Mouse (Mus musculus) stomach, embryonic 14.5 days (tissue): ENCODE measurements around the gene Lifr. TPM values are rescaled to one million over a fixed set of nuclear protein-coding genes. Genes with fewer than 3 reads are reported as not detected.
A peak's percentile ranks its signal among the peaks of the same experiment; 100 is the strongest.

ENCODE experiments used
- ATAC-seq: fragments of 200-750 bp; cut with Nextera tagmentation; 2 replicates; pipeline ENCODE4 v1.8.0; 2017; ENCODE audit warnings: low read depth, moderate TSS enrichment; ENCODE audit not compliant: insufficient number of reproducible peaks, insufficient read depth, low FRiP score
- H3K27ac ChIP-seq: fragments of 300-500 bp; sonication (generic); 2 replicates; pipeline ENCODE4 v1.5.1; 2014; ENCODE audit warnings: mild to moderate bottlenecking, low read length, moderate library complexity, mixed read lengths
- H3K27me3 ChIP-seq: fragments of 300-500 bp; sonication (generic); 2 replicates; pipeline ENCODE4 v1.6.1; 2014; ENCODE audit warnings: low read length, control low read depth, mixed read lengths; ENCODE audit not compliant: control insufficient read depth, insufficient read depth
- H3K36me3 ChIP-seq: fragments of 300-500 bp; sonication (generic); 2 replicates; pipeline ENCODE4 v1.6.1; 2014; ENCODE audit warnings: mild to moderate bottlenecking, control low read depth, low read length, moderate library complexity, mixed read lengths; ENCODE audit not compliant: control insufficient read depth, insufficient read depth
- H3K4me1 ChIP-seq: fragments of 300-500 bp; sonication (generic); 2 replicates; pipeline ENCODE4 v1.6.1; 2014; ENCODE audit warnings: low read length, control low read depth, mixed read lengths; ENCODE audit not compliant: control insufficient read depth, insufficient read depth
- H3K4me2 ChIP-seq: fragments of 300-500 bp; sonication (generic); replicated peaks from 2 replicates; pipeline ENCODE4 v1.6.1; 2014; ENCODE audit warnings: low read depth, low read length, control low read depth
- H3K4me3 ChIP-seq: fragments of 300-500 bp; sonication (generic); 2 replicates; pipeline ENCODE4 v1.5.1; 2014; ENCODE audit warnings: low read depth, low read length, control low read depth
- H3K9ac ChIP-seq: fragments of 300-500 bp; sonication (generic); replicated peaks from 2 replicates; pipeline ENCODE4 v1.6.1; 2014; ENCODE audit warnings: low read depth, mild to moderate bottlenecking, control low read depth, low read length, moderate library complexity, mixed read lengths
- H3K9me3 ChIP-seq: fragments of 300-500 bp; sonication (generic); 2 replicates; pipeline ENCODE4 v1.6.1; 2016; ENCODE audit warnings: low read depth, low read length, control low read depth; ENCODE audit not compliant: control insufficient read depth
- WGBS: fragments of 180-500 bp; shearing (Covaris S2); extraction: QIAGEN DNeasy Blood & Tissue Kit; methylation state at CpG from one replicate; pipeline ENCODE4 v1.1.7; 2014; 5-methylcytosine and 5-hydroxymethylcytosine counted together
- polyA plus RNA-seq: library from polyadenylated mRNA; unstranded; fragments of >200 nt; fragmentation: Nextera tagmentation; extraction: Ambion mirVana; gene quantifications from 2 replicates; pipeline ENCODE4 v1.2.1, GENCODE M21; 2014

Lifr gene
- polyA plus RNA-seq, 1 experiment from 2014 or later: 23.6 TPM

DNA sequence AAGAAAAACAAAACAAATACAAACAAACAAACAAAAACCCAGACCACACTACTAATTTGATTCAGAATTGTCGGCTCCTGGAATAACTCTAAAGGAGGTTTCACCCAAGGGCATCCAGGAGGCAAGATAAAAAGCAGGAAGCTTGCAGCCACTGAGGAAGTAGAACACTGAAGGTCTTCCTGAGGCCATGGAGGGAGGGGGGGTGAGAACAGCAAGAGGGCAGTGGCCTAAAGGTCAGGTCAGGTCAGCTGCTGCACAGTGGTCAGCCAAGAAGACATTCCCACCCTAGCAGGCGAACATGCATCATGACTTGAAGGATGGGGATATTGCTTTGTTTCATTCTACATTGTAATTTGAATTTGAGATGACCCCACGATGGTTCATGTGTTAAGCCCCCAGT is 17.1 kb upstream of the Lifr start:
- no peaks in the 10 kb centered on the region for H3K36me3 ChIP-seq
- H3K4me1 ChIP-seq: peaks cover 7% of the 10 kb centered on the region; the same call in 1 of the 2 replicates
- H3K4me2 ChIP-seq: no peak overlapping the region
- H3K4me3 ChIP-seq: no peak overlapping the region
- no peaks in the 10 kb centered on the region for H3K9me3 ChIP-seq
- no peaks in the 10 kb centered on the region for H3K27me3 ChIP-seq
- no peak overlapping the region for H3K27ac ChIP-seq
- ATAC-seq: no peak
- H3K9ac ChIP-seq: no peak overlapping the region
- 69% methylated on average over 3 of the region's 3 CpGs for WGBS

DNA sequence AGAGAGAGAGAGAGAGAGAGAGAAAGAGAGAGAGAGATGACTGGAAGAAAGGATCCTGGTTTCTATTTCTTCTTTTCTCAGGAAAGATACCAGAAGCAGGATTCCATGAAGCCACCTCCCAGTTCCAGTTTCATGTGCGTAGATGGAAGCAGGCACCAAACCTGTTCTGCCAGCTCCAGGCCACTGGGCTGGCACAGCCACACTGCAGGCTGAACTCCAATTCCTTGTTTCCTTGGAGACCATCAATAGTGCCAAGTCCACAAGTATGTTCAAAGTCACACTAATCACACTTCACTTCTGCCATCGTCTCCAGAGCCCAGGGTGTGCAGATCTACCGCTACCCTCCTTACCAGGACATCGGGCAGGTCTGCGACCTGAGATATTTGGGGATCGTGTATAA is 15.2 kb upstream of the Lifr start:
- Histone ChIP-seq H3K4me1 (peaks cover 7% of the 10 kb centered on the region; the same call in 1 of the 2 replicates), H3K36me3 (no peaks in the 10 kb centered on the region), H3K9ac (no peak overlapping the region), H3K4me3 (no peak overlapping the region), H3K27me3 (no peaks in the 10 kb centered on the region), H3K9me3 (no peaks in the 10 kb centered on the region), H3K27ac (no peak overlapping the region), H3K4me2 (no peak overlapping the region)
- 73% methylated on average over 6 of the region's 6 CpGs for WGBS
- peak; percentile 57; the same call in 1 of the 2 replicates for ATAC-seq

DNA sequence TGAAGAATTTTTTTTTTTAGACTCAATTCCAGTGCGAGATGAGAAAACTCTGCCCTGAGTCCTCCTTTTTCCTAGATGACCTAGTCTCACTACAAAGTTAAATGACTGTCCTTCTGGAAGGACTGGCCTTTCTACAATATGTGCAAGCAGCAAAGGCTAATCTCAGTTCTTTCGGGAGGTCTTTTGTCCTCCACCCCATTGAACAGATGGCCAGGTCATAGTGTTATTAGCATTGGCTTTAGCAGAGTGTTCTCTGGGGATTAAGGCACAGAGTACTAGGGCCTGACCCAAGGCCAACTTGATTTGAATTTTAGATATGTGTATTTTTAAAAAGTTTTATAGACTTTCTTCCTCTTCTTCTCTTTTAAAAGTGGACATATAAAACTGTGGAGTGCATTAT is 12.1 kb upstream of the Lifr start:
- Histone ChIP-seq H3K27me3 (no peaks in the 10 kb centered on the region), H3K9ac (no peak overlapping the region), H3K9me3 (no peaks in the 10 kb centered on the region), H3K27ac (no peak overlapping the region), H3K4me3 (no peak overlapping the region), H3K4me1 (no peaks in the 10 kb centered on the region), H3K4me2 (no peak overlapping the region), H3K36me3 (no peaks in the 10 kb centered on the region)
- 78% methylated on average over 2 of the region's 2 CpGs for WGBS
- no peak for ATAC-seq

DNA sequence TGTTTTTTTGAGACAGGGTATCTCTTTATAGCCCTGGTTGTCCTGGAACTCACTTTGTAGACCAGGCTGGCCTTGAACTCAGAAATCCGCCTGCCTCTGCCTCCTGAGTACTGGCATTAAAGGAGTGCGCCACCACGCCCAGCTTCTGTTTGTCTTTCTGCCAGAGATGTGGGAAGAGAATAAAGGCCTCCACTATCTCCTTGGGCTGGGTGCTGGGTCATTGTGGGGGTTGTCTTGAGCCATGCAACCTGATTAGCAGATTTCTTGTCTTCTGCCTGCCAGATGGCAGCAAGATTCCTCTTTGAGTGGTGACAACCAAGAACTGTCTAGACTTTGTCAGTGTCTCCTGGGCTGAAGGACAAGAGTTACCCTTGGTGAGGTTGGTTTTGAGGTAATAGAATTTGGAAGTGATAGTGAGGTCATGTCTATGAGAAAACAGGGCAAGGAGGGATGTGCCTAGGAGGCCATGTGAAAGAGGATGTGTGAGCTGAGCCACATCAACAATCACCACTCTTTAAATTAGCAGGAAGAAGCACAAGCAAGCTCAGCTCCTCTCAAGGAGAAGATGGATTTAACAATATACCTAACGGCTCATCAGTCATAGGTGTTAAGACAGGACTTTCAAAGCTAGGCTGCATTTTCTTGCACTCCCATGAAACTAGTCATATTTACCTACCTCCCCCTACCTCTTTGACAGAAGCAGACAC is 10.6 kb upstream of the Lifr start:
- Histone ChIP-seq H3K4me2 (no peak overlapping the region), H3K4me1 (no peaks in the 10 kb centered on the region), H3K27me3 (no peaks in the 10 kb centered on the region), H3K9me3 (no peaks in the 10 kb centered on the region), H3K9ac (no peak overlapping the region), H3K4me3 (no peak overlapping the region), H3K27ac (no peak overlapping the region), H3K36me3 (no peaks in the 10 kb centered on the region)
- no peak for ATAC-seq
- WGBS: 91% methylated on average over 4 of the region's 4 CpGs

DNA sequence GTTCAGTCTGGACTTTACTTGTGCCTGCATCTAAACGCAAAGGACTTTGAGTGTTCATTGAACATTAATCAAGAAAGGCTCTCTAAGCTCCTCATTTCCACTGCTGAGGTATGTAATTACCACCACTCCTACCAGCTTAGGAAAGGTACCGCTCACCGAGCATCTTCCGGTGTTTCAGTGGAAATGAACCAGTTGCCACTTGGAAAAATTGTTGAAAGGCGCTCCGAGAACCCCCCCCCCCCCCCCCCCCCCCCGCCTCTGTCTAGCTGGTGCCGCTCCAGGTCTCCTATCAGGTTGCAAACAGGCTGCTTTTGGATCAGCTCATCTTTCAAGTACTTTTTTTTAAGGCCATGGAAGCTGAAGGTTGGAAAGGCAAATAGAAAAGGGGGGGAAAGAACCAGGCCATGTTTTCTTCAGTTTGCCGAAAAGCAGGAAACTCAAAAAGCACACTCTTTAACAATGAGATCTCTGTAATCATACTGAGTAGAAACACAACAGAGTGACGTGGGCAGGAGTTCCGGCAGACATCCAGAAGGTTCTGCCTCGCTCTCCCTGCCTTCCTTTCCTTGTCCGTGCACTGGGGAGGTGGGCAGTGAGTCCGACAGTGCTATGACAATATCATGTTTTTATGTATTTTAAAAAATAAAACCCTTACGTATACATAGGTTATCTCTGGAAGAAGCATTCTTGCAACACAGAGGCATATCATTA is 9.3 kb upstream of the Lifr start:
- no peak for ATAC-seq
- H3K4me2 ChIP-seq: no peak overlapping the region
- WGBS: 58% methylated on average over 13 of the region's 15 CpGs

DNA sequence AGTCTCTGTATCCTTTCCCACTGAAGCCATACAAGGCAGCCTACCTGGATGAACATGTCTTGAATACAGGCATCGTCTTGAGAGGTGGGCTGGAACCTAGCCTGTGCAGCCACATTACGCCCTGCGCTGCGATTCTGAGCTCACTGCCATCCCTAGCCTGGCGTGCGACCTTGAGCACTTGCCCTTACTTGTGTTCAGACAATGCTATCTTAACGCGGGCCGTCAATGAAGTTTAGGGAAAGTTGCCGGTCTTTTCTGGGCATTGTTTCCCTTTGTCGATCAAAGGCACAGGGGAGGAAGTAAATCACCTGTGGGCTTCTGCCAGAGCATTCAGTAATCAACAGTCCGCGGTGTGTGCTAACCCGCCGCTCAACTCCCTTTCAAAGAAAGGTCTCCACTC is 8.6 kb upstream of the Lifr start:
- H3K9ac ChIP-seq: no peak overlapping the region
- no peaks in the 10 kb centered on the region for H3K36me3 ChIP-seq
- no peak overlapping the region for H3K4me3 ChIP-seq
- no peaks in the 10 kb centered on the region for H3K9me3 ChIP-seq
- H3K27ac ChIP-seq: no peak overlapping the region
- WGBS: 44% methylated on average over 15 of the region's 15 CpGs
- peaks cover 4% of the 10 kb centered on the region; the same call in 1 of the 2 replicates for H3K4me1 ChIP-seq
- no peaks in the 10 kb centered on the region for H3K27me3 ChIP-seq
- H3K4me2 ChIP-seq: no peak overlapping the region
- ATAC-seq: no peak

More for the DNA sequence above, 9.3 kb upstream of the Lifr start:
- peaks cover 4% of the 10 kb centered on the region; the same call in 1 of the 2 replicates for H3K4me1 ChIP-seq
- no peak overlapping the region for H3K4me3 ChIP-seq
- H3K27me3 ChIP-seq: no peaks in the 10 kb centered on the region
- no peak overlapping the region for H3K27ac ChIP-seq
- no peak overlapping the region for H3K9ac ChIP-seq
- no peaks in the 10 kb centered on the region for H3K36me3 ChIP-seq
- no peaks in the 10 kb centered on the region for H3K9me3 ChIP-seq

DNA sequence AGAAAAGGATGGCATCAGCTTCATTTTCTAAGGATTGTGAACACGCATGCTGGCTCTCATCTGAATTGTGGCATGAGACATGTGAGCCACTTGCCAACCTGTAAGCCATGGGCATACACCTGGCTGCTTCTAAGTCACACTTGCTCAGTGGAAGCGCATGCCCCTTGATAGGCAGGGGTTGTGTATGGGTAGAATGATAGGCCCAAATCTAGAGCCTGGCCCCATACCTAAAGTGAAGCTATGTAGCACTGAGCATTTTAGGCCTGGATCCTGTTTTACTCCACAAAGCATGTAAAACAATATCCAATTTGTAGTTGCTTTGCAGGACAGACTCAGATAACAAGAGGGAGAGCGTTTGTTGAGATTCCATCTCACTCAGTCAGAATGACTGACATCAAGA is 7.5 kb upstream of the Lifr start:
- H3K4me2 ChIP-seq: no peak overlapping the region
- H3K9ac ChIP-seq: no peak overlapping the region
- no peak overlapping the region for H3K27ac ChIP-seq
- no peak overlapping the region for H3K4me3 ChIP-seq
- H3K36me3 ChIP-seq: no peaks in the 10 kb centered on the region
- ATAC-seq: no peak
- no peaks in the 10 kb centered on the region for H3K27me3 ChIP-seq
- H3K9me3 ChIP-seq: no peaks in the 10 kb centered on the region
- WGBS: 90% methylated on average over 3 of the region's 3 CpGs
- peaks cover 4% of the 10 kb centered on the region; the same call in 1 of the 2 replicates for H3K4me1 ChIP-seq

DNA sequence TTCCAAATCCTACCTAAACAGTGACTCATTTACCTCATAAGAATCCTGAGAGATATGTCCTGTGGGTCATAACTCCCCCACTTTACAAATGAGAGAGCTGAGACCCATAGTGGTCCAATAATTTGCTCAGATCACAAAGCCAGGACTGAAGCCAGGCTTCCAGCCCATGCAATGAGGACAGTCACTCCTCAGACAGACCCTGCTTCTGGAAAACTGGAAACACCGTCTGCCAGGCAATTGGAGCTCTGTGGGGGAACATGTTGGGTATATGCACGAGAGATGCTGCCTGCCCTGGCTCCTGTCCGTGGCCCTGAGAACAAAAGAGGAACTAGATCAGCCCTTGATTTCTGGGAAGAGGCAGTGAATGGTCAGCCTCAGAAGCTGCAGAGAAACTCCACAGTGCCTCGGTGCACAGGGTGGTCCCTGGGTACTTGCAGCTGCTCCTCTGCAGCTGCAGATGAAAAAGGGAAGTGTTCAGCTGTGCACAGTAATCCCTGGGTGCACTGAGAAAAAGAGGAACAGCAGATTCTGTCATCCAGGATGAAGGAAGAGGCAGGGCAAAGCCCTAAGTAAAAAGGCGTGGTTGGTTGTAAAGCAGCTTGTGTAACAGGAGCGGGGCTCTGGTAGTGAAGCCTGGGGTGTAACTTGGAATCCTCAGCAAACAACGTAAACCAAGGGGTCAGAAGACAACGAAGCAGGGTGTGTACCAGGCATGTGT is 5.5 kb upstream of the Lifr start:
- Histone ChIP-seq H3K4me3 (no peak overlapping the region), H3K9ac (no peak overlapping the region), H3K27me3 (no peaks in the 10 kb centered on the region), H3K4me2 (no peak overlapping the region), H3K27ac (no peak overlapping the region), H3K36me3 (no peaks in the 10 kb centered on the region), H3K4me1 (peaks cover 4% of the 10 kb centered on the region; the same call in 1 of the 2 replicates), H3K9me3 (no peaks in the 10 kb centered on the region)
- WGBS: 24% methylated on average over 8 of the region's 8 CpGs
- peak; percentile 62; the same call in 1 of the 2 replicates for ATAC-seq
